In the genomic region with DNA sequence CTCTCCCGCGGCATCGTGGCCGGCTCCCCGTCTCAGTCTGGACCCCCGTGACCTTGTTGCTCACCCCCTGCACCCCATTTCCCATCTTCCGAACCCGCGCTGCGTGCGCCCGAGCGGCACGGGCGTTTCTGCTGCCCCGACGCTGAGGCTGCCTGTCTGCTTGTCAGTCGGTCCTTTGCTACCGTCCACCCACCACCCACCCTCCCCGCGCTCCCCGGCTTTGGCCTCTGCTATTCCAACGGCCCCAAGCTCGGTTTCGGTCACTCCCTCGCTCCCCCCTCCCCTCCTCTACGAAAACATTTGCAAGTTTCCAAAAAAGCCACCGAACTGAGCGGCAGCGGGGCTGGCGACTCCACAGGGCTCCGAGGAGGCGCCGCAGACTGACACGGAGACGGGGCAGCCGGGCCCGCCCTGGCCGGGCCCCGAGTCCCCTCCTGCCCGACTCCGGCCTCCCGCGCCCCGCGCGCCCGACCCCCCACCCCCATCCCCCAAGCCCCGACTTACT, we compare ENCODE assay signal across 8 mouse cellular contexts. TPM values are rescaled to one million over a fixed set of nuclear protein-coding genes. Genes with fewer than 3 reads are reported as not detected.
DNase-seq lines count a peak whose midpoint lies in the region; ATAC-seq lines count a peak whose summit lies in the region.

No protein-coding gene starts in this region.

- peak overlapping the region; percentile 77 for H3K9ac ChIP-seq in heart, embryonic 15.5 days
- peak overlapping the region; percentile 87 for H3K9ac ChIP-seq in neural tube, embryonic 13.5 days

- no peaks in the 10 kb centered on the region; the same call in 1 of the 2 replicates for H3K36me3 ChIP-seq in heart, embryonic 15.5 days
- H3K36me3 ChIP-seq in limb, embryonic 10.5 days, result peaks cover 17% of the 10 kb centered on the region
- no peaks in the 10 kb centered on the region for H3K36me3 ChIP-seq in neural tube, embryonic 13.5 days

- peaks cover 21% of the 10 kb centered on the region; the same call in 1 of the 2 replicates for H3K27me3 ChIP-seq in heart, embryonic 15.5 days
- H3K27me3 ChIP-seq in limb, embryonic 10.5 days (ENCODE audit: low read depth, poor library complexity, severe bottlenecking), result peaks cover 75% of the 10 kb centered on the region
- peaks cover 34% of the 10 kb centered on the region for H3K27me3 ChIP-seq in neural tube, embryonic 13.5 days

- peak overlapping the region; percentile 82 for H3K27ac ChIP-seq in heart, embryonic 15.5 days
- peak overlapping the region; percentile 95 for H3K27ac ChIP-seq in limb, embryonic 10.5 days
- peak overlapping the region; percentile 39 for H3K27ac ChIP-seq in neural tube, embryonic 13.5 days (replicated peaks)

- H3K4me1 ChIP-seq in heart, embryonic 15.5 days (replicated peaks), result peaks cover 25% of the 10 kb centered on the region
- peaks cover 73% of the 10 kb centered on the region for H3K4me1 ChIP-seq in limb, embryonic 10.5 days
- peaks cover 26% of the 10 kb centered on the region for H3K4me1 ChIP-seq in neural tube, embryonic 13.5 days (replicated peaks)

- H3K4me2 ChIP-seq in heart, embryonic 15.5 days, result peak overlapping the region; percentile 94
- H3K4me2 ChIP-seq in neural tube, embryonic 13.5 days, result peak overlapping the region; percentile 94

- no peaks in the 10 kb centered on the region for H3K9me3 ChIP-seq in heart, embryonic 15.5 days (replicated peaks)
- no peaks in the 10 kb centered on the region for H3K9me3 ChIP-seq in limb, embryonic 10.5 days (replicated peaks)
- H3K9me3 ChIP-seq in neural tube, embryonic 13.5 days, result no peaks in the 10 kb centered on the region

- peak overlapping the region; percentile 80 for H3K4me3 ChIP-seq in heart, embryonic 15.5 days
- peak overlapping the region; percentile 80 for H3K4me3 ChIP-seq in limb, embryonic 10.5 days
- peak overlapping the region; percentile 69 for H3K4me3 ChIP-seq in neural tube, embryonic 13.5 days

- under 1% methylated on average over 49 of the region's 49 CpGs for WGBS in heart, embryonic 15.5 days
- under 1% methylated on average over 49 of the region's 49 CpGs for WGBS in limb, embryonic 10.5 days
- under 1% methylated on average over 41 of the region's 49 CpGs for WGBS in neural tube, embryonic 13.5 days

- intact Hi-C loops in heart, postnatal 25 days (cut with DNase I), result no loop called here

- peak; percentile 33 to 56 for DNase-seq in heart, adult 18-20 months
- no peak for DNase-seq in heart, postnatal 25 days (ENCODE audit: low spot score)
- peak; percentile 58 for DNase-seq in ZHBTc4 (ENCODE audit: low read depth, low spot score)
- DNase-seq in limb, embryonic 10.5 days (ENCODE audit: low spot score), result peak; percentile 78
- no peak for DNase-seq in c-Kit-positive CD71-positive TER-119-positive erythroid progenitor cells, embryonic 14.5 days (ENCODE audit: low spot score)
- DNase-seq in cerebellum, adult 11 months, result no peak

- peak; percentile 24 for ATAC-seq in heart, embryonic 15.5 days (replicated peaks; ENCODE audit: insufficient number of reproducible peaks, insufficient read depth, low FRiP score, low read depth)
- ATAC-seq in neural tube, embryonic 13.5 days (ENCODE audit: low read depth), result peak; percentile 42

RNA-seq across cellular contexts. Expression of gene Myl3, which starts 1.3 kb away (rescaled TPM):
- over 10,000 TPM; 10,039 to 12,689 TPM for total RNA-seq in heart, adult 18-20 months (2021)
- total RNA-seq in heart, postnatal 25 days (2021), result over 10,000 TPM; 11,742 to 12,072 TPM
- 3,797 and 4,490 TPM in 2 replicates for polyA plus RNA-seq in heart, embryonic 15.5 days (2015; fragmentation: Nextera tagmentation; extraction: Ambion mirVana)
- 1.7 and 3.5 TPM in 2 replicates for polyA plus RNA-seq in limb, embryonic 10.5 days (2016; fragmentation: Nextera tagmentation; extraction: Ambion mirVana)
- polyA plus RNA-seq in neural tube, embryonic 13.5 days (2015; fragmentation: Nextera tagmentation; extraction: Ambion mirVana), result 1.2 and 3.8 TPM in 2 replicates

RNA-seq across cellular contexts. Expression of gene Pth1r, which starts 3.9 kb away (rescaled TPM):
- 1 to 10 TPM; 4.6 to 6.3 TPM for total RNA-seq in heart, adult 18-20 months (2021)
- 1 to 10 TPM; 7.6 to 7.9 TPM for total RNA-seq in heart, postnatal 25 days (2021)
- polyA plus RNA-seq in heart, embryonic 15.5 days (2015; fragmentation: Nextera tagmentation; extraction: Ambion mirVana), result 23.2 and 26.1 TPM in 2 replicates
- polyA plus RNA-seq in limb, embryonic 10.5 days (2016; fragmentation: Nextera tagmentation; extraction: Ambion mirVana), result 36.3 and 49.2 TPM in 2 replicates
- polyA plus RNA-seq in neural tube, embryonic 13.5 days (2015; fragmentation: Nextera tagmentation; extraction: Ambion mirVana), result 17.6 and 20.2 TPM in 2 replicates

RNA-seq across cellular contexts. Expression of gene Prss42, which starts 55.0 kb away (rescaled TPM):
- total RNA-seq in heart, adult 18-20 months (2021), result not detected
- not detected for total RNA-seq in heart, postnatal 25 days (2021)
- 0.15 TPM in 1 of 2 replicates, not detected in the other for polyA plus RNA-seq in heart, embryonic 15.5 days (2015; fragmentation: Nextera tagmentation; extraction: Ambion mirVana)
- polyA plus RNA-seq in limb, embryonic 10.5 days (2016; fragmentation: Nextera tagmentation; extraction: Ambion mirVana), result not detected in 2 replicates
- not detected in 2 replicates for polyA plus RNA-seq in neural tube, embryonic 13.5 days (2015; fragmentation: Nextera tagmentation; extraction: Ambion mirVana)

Comparison
In these comparisons a context has a peak if more than half of its experiments do, and no peak if none do; other contexts are left out.
1. DNase-seq: peak in heart, adult 18-20 months (2 of 2), ZHBTc4 (single experiment) and limb, embryonic 10.5 days (single experiment); none in heart, postnatal 25 days (single experiment), c-Kit-positive CD71-positive TER-119-positive erythroid progenitor cells, embryonic 14.5 days (single experiment) and cerebellum, adult 11 months (single experiment).
2. H3K27ac ChIP-seq: peak in every context shown above with its lines; median percentile 95 in limb, embryonic 10.5 days; 82 in heart, embryonic 15.5 days; 39 in neural tube, embryonic 13.5 days.
3. RNA of gene Myl3, which starts 1.3 kb away (polyA plus RNA-seq): 3,797 to 4,490 TPM in heart, embryonic 15.5 days; 1.2 to 3.8 TPM in neural tube, embryonic 13.5 days and 1.7 to 3.5 TPM in limb, embryonic 10.5 days; every median in the first group is over 100 times any median in the second.
4. Peak in every context shown above with its lines, with median percentiles within 50 percentile points of each other: H3K4me3 ChIP-seq.